Mouse (Mus musculus) midbrain, embryonic 11.5 days (tissue): ENCODE data around the gene Mgat5. TPM values are rescaled to one million over a fixed set of nuclear protein-coding genes. Genes with fewer than 3 reads are reported as not detected.

Experiments
- ATAC-seq: fragments of 200-750 bp; cut with Nextera tagmentation; 2 replicates; pipeline ENCODE4 v1.8.0; 2017; ENCODE audit warnings: moderate TSS enrichment, moderate library complexity; ENCODE audit not compliant: low FRiP score
- DNase-seq: peaks from one replicate; pipeline ENCODE4 v3.0.0; 2015; ENCODE audit warnings: low spot score; ENCODE audit errors: missing footprints
- H3K27ac ChIP-seq: fragments of 300-500 bp; sonication (generic); 2 replicates; pipeline ENCODE4 v1.5.1; 2014; ENCODE audit warnings: low read depth, low read length
- H3K27me3 ChIP-seq: fragments of 300-500 bp; sonication (generic); 2 replicates; pipeline ENCODE4 v1.6.1; 2014; ENCODE audit warnings: mild to moderate bottlenecking, low read length, moderate library complexity, mixed read lengths; ENCODE audit not compliant: control insufficient read depth, insufficient read depth
- H3K36me3 ChIP-seq: fragments of 300-500 bp; sonication (generic); 2 replicates; pipeline ENCODE4 v1.6.1; 2014; ENCODE audit warnings: mild to moderate bottlenecking, low read length, moderate library complexity, mixed read lengths; ENCODE audit not compliant: control insufficient read depth, insufficient read depth
- H3K4me1 ChIP-seq: fragments of 300-500 bp; sonication (generic); 2 replicates; pipeline ENCODE4 v1.6.1; 2014; ENCODE audit warnings: low read length; ENCODE audit not compliant: control insufficient read depth, insufficient read depth
- H3K4me2 ChIP-seq: fragments of 300-500 bp; sonication (generic); 2 replicates; pipeline ENCODE4 v1.6.1; 2014; ENCODE audit warnings: mild to moderate bottlenecking, moderate library complexity
- H3K4me3 ChIP-seq: fragments of 300-500 bp; sonication (generic); 2 replicates; pipeline ENCODE4 v1.5.1; 2014; ENCODE audit warnings: low read depth, low read length
- H3K9ac ChIP-seq: fragments of 300-500 bp; sonication (generic); 2 replicates; pipeline ENCODE4 v1.6.1; 2014; ENCODE audit warnings: low read length
- H3K9me3 ChIP-seq: fragments of 300-500 bp; sonication (generic); 2 replicates; pipeline ENCODE4 v1.6.1; 2016; ENCODE audit warnings: low read length; ENCODE audit not compliant: control insufficient read depth
- WGBS: fragments of 180-500 bp; shearing (Covaris S2); extraction: QIAGEN DNeasy Blood & Tissue Kit; methylation state at CpG from one replicate; pipeline ENCODE4 v1.1.7; 2014; 5-methylcytosine and 5-hydroxymethylcytosine counted together
- polyA plus RNA-seq: library from polyadenylated mRNA; unstranded; fragments of >200 nt; fragmentation: Nextera tagmentation; extraction: Ambion mirVana; gene quantifications from 2 replicates; pipeline ENCODE4 v1.2.1, GENCODE M21; 2014

Gene Mgat5
- polyA plus RNA-seq, 1 experiment from 2014 or later = 6.9 TPM

DNA sequence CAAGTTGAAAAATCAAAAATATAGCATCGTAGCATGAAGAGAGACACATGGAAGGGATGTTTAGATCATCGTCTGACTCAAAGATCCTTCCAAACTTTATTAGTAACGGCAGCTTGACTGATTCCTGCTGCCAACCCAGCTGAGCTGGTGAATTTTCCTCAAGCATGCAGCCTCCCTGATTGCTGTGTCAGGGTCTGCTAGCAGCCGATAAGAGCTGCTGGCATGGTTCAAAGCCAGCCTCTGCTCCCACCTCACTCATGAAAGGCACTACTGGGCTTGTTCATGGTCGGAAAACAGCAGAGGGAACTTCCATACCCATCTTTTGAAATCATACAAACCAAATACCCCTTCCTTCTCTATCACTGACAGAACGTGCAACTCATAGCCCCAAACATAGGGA is 12.4 kb upstream of the Mgat5 start:
- Histone ChIP-seq H3K27ac (no peak overlapping the region), H3K9me3 (no peaks in the 10 kb centered on the region), H3K9ac (no peak overlapping the region), H3K27me3 (no peaks in the 10 kb centered on the region), H3K36me3 (no peaks in the 10 kb centered on the region), H3K4me3 (no peak overlapping the region), H3K4me1 (no peaks in the 10 kb centered on the region), H3K4me2 (no peak overlapping the region)
- 87% methylated on average over 6 of the region's 6 CpGs for WGBS
- DNase-seq = no peak
- ATAC-seq = no peak

DNA sequence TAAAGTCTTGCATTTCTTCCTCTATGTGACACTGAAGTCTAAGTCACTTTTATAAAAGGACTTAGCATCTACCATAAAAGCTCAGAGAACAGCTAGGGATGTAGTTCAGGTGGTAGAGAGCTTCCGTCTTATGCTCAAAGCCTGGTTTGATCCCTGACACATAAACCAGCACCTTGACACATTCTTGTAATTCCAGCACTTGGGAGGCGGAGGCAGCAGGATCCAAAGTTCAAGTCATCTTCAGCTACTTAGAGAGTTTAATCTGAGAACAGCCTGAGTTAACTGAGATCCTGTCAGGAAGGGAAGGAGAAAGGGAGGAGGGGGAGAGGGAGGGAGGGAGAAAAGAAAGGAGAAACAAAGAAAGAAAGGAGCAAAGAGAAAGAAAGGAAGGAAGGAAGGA is 5.6 kb upstream of the Mgat5 start:
- Histone ChIP-seq H3K4me1 (no peaks in the 10 kb centered on the region), H3K27ac (no peak overlapping the region), H3K9ac (no peak overlapping the region), H3K4me2 (no peak overlapping the region), H3K27me3 (no peaks in the 10 kb centered on the region), H3K9me3 (no peaks in the 10 kb centered on the region), H3K4me3 (no peak overlapping the region), H3K36me3 (no peaks in the 10 kb centered on the region)
- ATAC-seq (no peak), DNase-seq (no peak)
- 71% methylated on average over 2 of the region's 2 CpGs for WGBS

DNA sequence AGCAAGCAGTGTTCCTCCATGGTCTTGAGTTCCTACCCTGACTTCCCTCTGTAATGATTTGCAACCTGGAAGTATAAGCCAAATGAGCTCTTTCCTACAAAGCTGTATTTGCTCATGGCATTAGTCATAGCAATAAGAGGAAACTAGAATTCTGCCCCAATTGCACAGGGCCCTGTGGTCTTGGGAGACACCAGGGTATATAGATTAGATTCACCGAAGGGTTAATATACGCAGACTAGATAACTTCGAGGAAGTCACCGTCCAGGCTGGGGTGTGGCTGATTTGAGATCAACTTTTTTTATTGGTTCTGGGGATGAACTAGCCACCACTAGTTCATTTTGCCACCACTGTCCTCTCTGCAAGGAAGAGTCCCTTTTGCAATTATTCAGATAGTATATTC is 2.5 kb upstream of the Mgat5 start:
- Histone ChIP-seq H3K9me3 (no peaks in the 10 kb centered on the region), H3K4me3 (no peak overlapping the region), H3K36me3 (no peaks in the 10 kb centered on the region), H3K27ac (no peak overlapping the region), H3K4me1 (peaks cover 5% of the 10 kb centered on the region; the same call in 1 of the 2 replicates), H3K4me2 (no peak overlapping the region), H3K27me3 (no peaks in the 10 kb centered on the region), H3K9ac (no peak overlapping the region)
- DNase-seq (no peak), ATAC-seq (no peak)
- 77% methylated on average over 4 of the region's 4 CpGs for WGBS

DNA sequence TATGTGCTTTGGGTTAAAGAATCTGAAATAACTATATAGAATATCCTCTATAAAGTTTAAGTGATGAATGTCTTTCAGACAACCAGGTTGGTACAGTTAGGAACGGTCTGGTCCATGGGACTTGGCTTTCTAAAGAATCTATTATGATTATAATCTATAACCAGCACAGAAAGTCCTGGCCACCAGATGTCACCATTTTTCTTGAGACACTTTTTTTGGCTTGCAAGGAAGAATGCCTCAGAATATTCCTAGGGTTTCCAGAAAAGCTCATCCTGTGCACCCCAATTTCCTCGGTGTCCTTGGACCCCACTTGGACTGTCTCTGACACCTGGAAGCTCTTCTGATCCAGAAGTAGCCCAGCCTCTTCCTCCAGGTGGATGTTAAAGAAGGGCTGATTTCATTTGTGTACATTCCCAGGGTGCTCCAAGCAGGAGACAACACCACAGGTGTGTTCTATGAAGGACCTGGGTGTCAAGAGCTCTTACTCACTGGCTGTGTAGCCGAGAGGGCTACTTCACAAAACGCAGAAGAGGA is 1.5 kb upstream of the Mgat5 start:
- Histone ChIP-seq H3K9ac (no peak overlapping the region), H3K27me3 (no peaks in the 10 kb centered on the region), H3K4me3 (no peak overlapping the region), H3K36me3 (no peaks in the 10 kb centered on the region), H3K9me3 (no peaks in the 10 kb centered on the region), H3K4me2 (no peak overlapping the region), H3K27ac (no peak overlapping the region), H3K4me1 (peaks cover 5% of the 10 kb centered on the region; the same call in 1 of the 2 replicates)
- ATAC-seq (no peak), DNase-seq (peak; percentile 84)
- WGBS = 77% methylated on average over 4 of the region's 4 CpGs

DNA sequence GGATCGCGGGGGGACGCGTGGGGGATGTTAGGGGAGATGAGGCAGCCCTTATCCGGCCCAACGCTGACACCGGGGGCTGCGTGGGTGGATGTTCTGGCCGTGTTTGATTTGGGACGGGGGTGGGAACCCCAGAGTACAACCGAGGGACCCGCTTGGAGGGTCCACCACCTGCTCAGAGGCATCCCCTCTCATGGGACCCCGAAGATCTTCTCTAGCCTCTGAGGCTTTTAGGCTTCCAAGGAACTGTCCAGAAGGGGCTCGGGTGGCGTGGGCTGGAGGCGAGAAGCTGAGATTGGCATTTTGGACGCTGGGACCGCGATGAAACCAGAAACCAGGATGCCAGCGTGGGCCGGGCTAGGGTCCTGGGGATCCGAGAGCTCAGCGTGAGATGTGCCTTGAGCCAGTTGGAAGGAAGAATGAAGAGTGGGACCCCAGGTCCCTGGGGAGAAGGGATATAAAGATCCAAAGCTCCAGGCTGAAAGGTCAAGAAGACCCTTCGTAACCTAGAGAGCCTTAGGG is 745 bp downstream of the Mgat5 start:
- WGBS = under 1% methylated on average over 24 of the region's 24 CpGs
- DNase-seq (peak; percentile 96), ATAC-seq (peak; percentile 12)
- no peaks in the 10 kb centered on the region for H3K9me3 ChIP-seq
- H3K4me1 ChIP-seq = peaks cover 5% of the 10 kb centered on the region; the same call in 1 of the 2 replicates
- H3K27me3 ChIP-seq = no peaks in the 10 kb centered on the region
- H3K27ac ChIP-seq = peak overlapping the region; percentile 89
- no peaks in the 10 kb centered on the region for H3K36me3 ChIP-seq
- peak overlapping the region; percentile 84 for H3K9ac ChIP-seq
- peak overlapping the region; percentile 76 for H3K4me3 ChIP-seq
- peak overlapping the region; percentile 98 for H3K4me2 ChIP-seq

DNA sequence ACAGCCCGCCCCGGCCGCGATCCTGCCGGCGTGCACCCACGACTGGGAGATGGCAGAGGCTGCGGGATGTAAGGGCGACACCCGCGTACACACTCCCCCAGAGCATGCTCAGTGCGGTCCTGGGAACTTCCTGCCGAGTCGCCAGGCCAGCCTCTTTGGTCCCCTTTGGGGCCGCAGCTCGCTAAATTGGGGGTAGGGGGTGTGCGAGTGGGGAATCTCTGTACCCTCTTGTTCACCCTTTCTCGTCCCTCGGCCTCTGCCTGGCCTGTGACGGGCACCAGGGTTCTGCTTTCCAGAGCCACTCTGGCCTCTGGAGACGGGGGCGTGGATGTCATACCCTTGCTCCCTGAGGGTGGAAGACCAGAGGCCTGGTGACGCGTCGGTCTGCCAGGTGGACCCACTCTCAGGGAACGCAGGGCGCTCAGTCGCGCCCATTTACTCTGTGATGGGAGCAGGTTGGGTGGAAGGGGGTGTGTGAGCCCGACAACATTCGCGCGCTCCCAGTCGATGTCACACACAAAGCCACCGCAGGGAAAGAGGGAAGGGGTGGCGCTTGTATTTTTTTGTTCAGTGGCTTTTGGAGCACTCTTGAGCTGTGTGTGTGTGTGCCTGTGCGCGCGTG is 1.3 kb downstream of the Mgat5 start:
- H3K4me1 ChIP-seq = peaks cover 5% of the 10 kb centered on the region; the same call in 1 of the 2 replicates
- H3K36me3 ChIP-seq = no peaks in the 10 kb centered on the region
- peak overlapping the region; percentile 84 for H3K9ac ChIP-seq
- peak overlapping the region; percentile 76 for H3K4me3 ChIP-seq
- WGBS = 2% methylated on average over 39 of the region's 39 CpGs
- H3K27ac ChIP-seq = no peak overlapping the region
- H3K4me2 ChIP-seq = peak overlapping the region; percentile 98
- ATAC-seq = peak; percentile 57
- no peaks in the 10 kb centered on the region for H3K27me3 ChIP-seq
- peak; percentile 94 for DNase-seq
- H3K9me3 ChIP-seq = no peaks in the 10 kb centered on the region

DNA sequence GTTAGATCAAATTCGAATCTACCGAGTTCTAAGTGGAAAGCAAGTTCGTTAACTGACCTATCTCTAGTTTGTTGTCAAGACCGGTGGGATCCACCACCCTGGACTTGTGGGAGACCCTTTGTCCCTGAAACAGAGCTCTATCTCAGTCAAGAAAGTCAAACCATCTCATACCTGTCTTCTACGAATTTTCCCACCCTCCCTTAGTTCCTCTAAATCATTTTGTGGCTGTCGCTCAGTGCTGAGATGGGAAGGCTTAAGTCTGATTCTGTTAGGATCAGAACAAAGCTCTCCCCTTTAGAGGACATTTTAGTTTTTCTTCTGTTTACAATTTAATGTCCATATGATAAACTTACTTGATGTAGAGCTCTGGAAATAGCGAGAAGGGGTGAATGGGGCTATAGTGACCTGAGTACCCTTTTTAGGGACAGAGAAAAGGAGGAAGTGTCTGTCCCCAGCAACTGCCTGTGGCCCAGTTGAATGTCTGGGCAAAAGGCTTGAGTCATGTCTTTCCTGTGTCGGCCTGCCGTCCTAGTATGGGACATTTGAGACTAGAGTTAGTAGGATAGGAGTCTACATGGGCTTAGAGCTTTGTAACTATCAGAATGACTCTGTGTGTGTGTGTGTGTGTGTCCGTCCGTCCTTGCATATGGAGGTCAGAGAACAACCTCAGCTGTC is 2.2 kb downstream of the Mgat5 start:
- H3K4me1 ChIP-seq = peaks cover 5% of the 10 kb centered on the region; the same call in 1 of the 2 replicates
- peak overlapping the region; percentile 84 for H3K9ac ChIP-seq
- no peaks in the 10 kb centered on the region for H3K27me3 ChIP-seq
- H3K36me3 ChIP-seq = no peaks in the 10 kb centered on the region
- ATAC-seq = no peak
- H3K4me2 ChIP-seq = peak overlapping the region; percentile 98
- 61% methylated on average over 11 of the region's 11 CpGs for WGBS
- no peaks in the 10 kb centered on the region for H3K9me3 ChIP-seq
- DNase-seq = peak; percentile 83
- peak overlapping the region; percentile 76 for H3K4me3 ChIP-seq
- H3K27ac ChIP-seq = no peak overlapping the region

DNA sequence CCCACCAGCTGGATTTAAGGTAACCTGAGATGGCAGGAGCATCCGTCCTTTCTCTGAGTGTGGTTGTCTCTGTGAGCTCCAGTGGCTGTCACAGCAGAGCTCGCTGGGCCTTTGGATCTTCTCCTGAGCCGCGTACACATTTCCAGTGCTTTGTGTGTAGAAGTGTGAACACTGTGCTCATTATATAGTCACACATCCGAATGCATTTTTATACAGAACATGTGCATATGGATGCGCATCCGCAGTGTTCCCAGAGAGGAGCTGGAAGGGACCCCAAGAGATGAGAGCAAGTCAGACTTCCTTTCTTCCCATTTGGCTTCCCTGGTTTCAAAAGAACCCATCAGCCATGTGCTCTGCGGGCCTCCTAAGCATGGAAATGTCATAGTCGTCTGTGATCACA is 3.4 kb downstream of the Mgat5 start:
- ATAC-seq (no peak), DNase-seq (no peak)
- Histone ChIP-seq H3K4me1 (peaks cover 5% of the 10 kb centered on the region; the same call in 1 of the 2 replicates), H3K27me3 (no peaks in the 10 kb centered on the region), H3K4me3 (no peak overlapping the region), H3K9me3 (no peaks in the 10 kb centered on the region), H3K4me2 (no peak overlapping the region), H3K36me3 (no peaks in the 10 kb centered on the region), H3K9ac (no peak overlapping the region), H3K27ac (no peak overlapping the region)
- 80% methylated on average over 9 of the region's 9 CpGs for WGBS

DNA sequence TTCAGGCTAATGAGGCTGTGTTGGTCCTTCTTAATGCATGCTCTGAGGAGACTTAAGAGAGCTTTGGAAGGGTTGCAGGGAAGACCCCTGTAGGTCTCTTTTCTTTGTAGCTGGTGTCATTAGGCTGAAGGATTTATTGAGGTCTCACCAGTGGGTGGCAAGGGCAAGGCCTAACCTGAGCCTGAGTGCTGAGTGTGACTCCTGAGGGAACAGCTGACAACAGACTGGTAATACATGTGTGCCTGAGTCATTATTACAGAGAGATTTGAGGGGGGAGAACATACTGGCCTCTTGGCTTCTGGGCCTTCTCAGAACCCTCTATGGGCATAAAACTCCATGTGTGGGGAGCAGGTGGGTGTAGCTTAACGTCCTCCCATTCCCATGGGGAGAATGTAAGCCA is 8.0 kb downstream of the Mgat5 start:
- Histone ChIP-seq H3K27ac (no peak overlapping the region), H3K9me3 (no peaks in the 10 kb centered on the region), H3K9ac (no peak overlapping the region), H3K27me3 (no peaks in the 10 kb centered on the region), H3K4me1 (no peaks in the 10 kb centered on the region), H3K36me3 (no peaks in the 10 kb centered on the region), H3K4me2 (no peak overlapping the region), H3K4me3 (no peak overlapping the region)
- no peak for ATAC-seq
- 65% methylated on average over 1 of the region's 1 CpGs for WGBS
- no peak for DNase-seq
